Mouse (Mus musculus) forebrain, embryonic 11.5 days (tissue): ENCODE results near the gene Creb3l1. TPM values are rescaled to one million over a fixed set of nuclear protein-coding genes. Genes with fewer than 3 reads are reported as not detected.

Source experiments
- ATAC-seq: fragments of 200-750 bp; cut with Nextera tagmentation; replicated peaks from 2 replicates; pipeline ENCODE4 v1.8.0; 2017; ENCODE audit warnings: moderate TSS enrichment; ENCODE audit not compliant: low FRiP score
- DNase-seq: peaks from one replicate; pipeline ENCODE4 v3.0.0-alpha.2; 2017; ENCODE audit warnings: low spot score
- H3K27ac ChIP-seq: fragments of 300-500 bp; sonication (generic); 2 replicates; pipeline ENCODE4 v1.5.1; 2014; ENCODE audit warnings: low read depth, low read length
- H3K27me3 ChIP-seq: fragments of 300-500 bp; sonication (generic); 2 replicates; pipeline ENCODE4 v1.6.1; 2014; ENCODE audit warnings: mild to moderate bottlenecking, low read length, mixed read lengths; ENCODE audit not compliant: control insufficient read depth, insufficient read depth
- H3K36me3 ChIP-seq: fragments of 300-500 bp; sonication (generic); 2 replicates; pipeline ENCODE4 v1.6.1; 2014; ENCODE audit warnings: mild to moderate bottlenecking, low read length, moderate library complexity, mixed read lengths; ENCODE audit not compliant: control insufficient read depth, insufficient read depth
- H3K4me1 ChIP-seq: fragments of 300-500 bp; sonication (generic); replicated peaks from 2 replicates; pipeline ENCODE4 v1.6.1; 2014; ENCODE audit warnings: low read length, mixed read lengths; ENCODE audit not compliant: control insufficient read depth, insufficient read depth
- H3K4me2 ChIP-seq: fragments of 300-500 bp; sonication (generic); 2 replicates; pipeline ENCODE4 v1.6.1; 2014; ENCODE audit warnings: low read depth, mild to moderate bottlenecking, low read length, moderate library complexity, mixed read lengths; ENCODE audit not compliant: severe bottlenecking
- H3K4me3 ChIP-seq: fragments of 300-500 bp; sonication (generic); 2 replicates; pipeline ENCODE4 v1.5.1; 2014; ENCODE audit warnings: low read depth, low read length
- H3K9ac ChIP-seq: fragments of 300-500 bp; sonication (generic); 2 replicates; pipeline ENCODE4 v1.6.1; 2014; ENCODE audit warnings: low read length
- H3K9me3 ChIP-seq: fragments of 300-500 bp; sonication (generic); 2 replicates; pipeline ENCODE4 v1.6.1; 2016; ENCODE audit warnings: low read length, mixed read lengths; ENCODE audit not compliant: control insufficient read depth
- WGBS: fragments of 180-500 bp; shearing (Covaris S2); extraction: QIAGEN DNeasy Blood & Tissue Kit; methylation state at CpG from one replicate; pipeline ENCODE4 v1.1.7; 2014; 5-methylcytosine and 5-hydroxymethylcytosine counted together
- polyA plus RNA-seq: library from polyadenylated mRNA; unstranded; fragments of >200 nt; fragmentation: Nextera tagmentation; extraction: Ambion mirVana; gene quantifications from 2 replicates; pipeline ENCODE4 v1.2.1, GENCODE M21; 2014

Gene Creb3l1
- polyA plus RNA-seq, 1 experiment from 2014 or later = 1.7 TPM

- H3K9ac ChIP-seq = no peak overlapping the region
- ATAC-seq (no peak), DNase-seq (no peak)
- no peaks in the 10 kb centered on the region for H3K36me3 ChIP-seq
- WGBS = 6% methylated on average over 6 of the region's 6 CpGs
- H3K27me3 ChIP-seq = peaks cover 23% of the 10 kb centered on the region
- H3K4me1 ChIP-seq = peaks cover 2% of the 10 kb centered on the region
- H3K4me3 ChIP-seq = peak overlapping the region; percentile 59
- no peaks in the 10 kb centered on the region for H3K9me3 ChIP-seq
- H3K4me2 ChIP-seq = peak overlapping the region; percentile 92
- H3K27ac ChIP-seq = no peak overlapping the region
Observed at GRCm38 (mm10) chr2:92060291-92060690, 36.0 kb upstream of the Creb3l1 start.

- H3K27me3 ChIP-seq = peaks cover 27% of the 10 kb centered on the region
- peak overlapping the region; percentile 63 for H3K9ac ChIP-seq
- DNase-seq (peak; percentile 82), ATAC-seq (peak; percentile 69)
- no peak overlapping the region for H3K27ac ChIP-seq
- WGBS = under 1% methylated on average over 59 of the region's 63 CpGs
- peak overlapping the region; percentile 59 for H3K4me3 ChIP-seq
- peak overlapping the region; percentile 92 for H3K4me2 ChIP-seq
- H3K4me1 ChIP-seq = peaks cover 2% of the 10 kb centered on the region
- H3K36me3 ChIP-seq = no peaks in the 10 kb centered on the region
- H3K9me3 ChIP-seq = no peaks in the 10 kb centered on the region
Observed at GRCm38 (mm10) chr2:92059481-92060220, 35.3 kb upstream of the Creb3l1 start.

GRCm38 (mm10) chr2:92058936-92059335 is 34.6 kb upstream of the Creb3l1 start:
- peaks cover 2% of the 10 kb centered on the region for H3K4me1 ChIP-seq
- no peaks in the 10 kb centered on the region for H3K9me3 ChIP-seq
- ATAC-seq = no peak
- H3K9ac ChIP-seq = peak overlapping the region; percentile 5; the same call in 1 of the 2 replicates
- peak overlapping the region; percentile 59 for H3K4me3 ChIP-seq
- 4% methylated on average over 11 of the region's 11 CpGs for WGBS
- H3K36me3 ChIP-seq = no peaks in the 10 kb centered on the region
- peak overlapping the region; percentile 92 for H3K4me2 ChIP-seq
- H3K27me3 ChIP-seq = peaks cover 34% of the 10 kb centered on the region
- no peak overlapping the region for H3K27ac ChIP-seq
- DNase-seq = no peak

GRCm38 (mm10) chr2:92058469-92058868 is 34.2 kb upstream of the Creb3l1 start:
- peak overlapping the region; percentile 59 for H3K4me3 ChIP-seq
- no peaks in the 10 kb centered on the region for H3K36me3 ChIP-seq
- peaks cover 35% of the 10 kb centered on the region for H3K27me3 ChIP-seq
- no peaks in the 10 kb centered on the region for H3K9me3 ChIP-seq
- H3K4me2 ChIP-seq = peak overlapping the region; percentile 92
- no peak overlapping the region for H3K27ac ChIP-seq
- under 1% methylated on average over 29 of the region's 29 CpGs for WGBS
- peak; percentile 49 for ATAC-seq
- DNase-seq = peak; percentile 97
- peaks cover 2% of the 10 kb centered on the region for H3K4me1 ChIP-seq
- peak overlapping the region; percentile 32; the same call in 1 of the 2 replicates for H3K9ac ChIP-seq

GRCm38 (mm10) chr2:92056760-92057159 is 32.5 kb upstream of the Creb3l1 start:
- WGBS = 87% methylated on average over 13 of the region's 13 CpGs
- no peaks in the 10 kb centered on the region for H3K9me3 ChIP-seq

GRCm38 (mm10) chr2:92055831-92056236 is 31.5 kb upstream of the Creb3l1 start:
- H3K9me3 ChIP-seq = no peaks in the 10 kb centered on the region
- DNase-seq = peak; percentile 79
- peak; percentile 52 for ATAC-seq
- peak overlapping the region; percentile 53 for H3K4me2 ChIP-seq
- H3K4me1 ChIP-seq = peaks cover 2% of the 10 kb centered on the region
- H3K4me3 ChIP-seq = peak overlapping the region; percentile 18; the same call in 1 of the 2 replicates
- no peaks in the 10 kb centered on the region for H3K36me3 ChIP-seq
- H3K9ac ChIP-seq = peak overlapping the region; percentile 58
- peaks cover 32% of the 10 kb centered on the region for H3K27me3 ChIP-seq
- WGBS = 2% methylated on average over 14 of the region's 14 CpGs
- no peak overlapping the region; the same call in 1 of the 2 replicates for H3K27ac ChIP-seq

More at GRCm38 (mm10) chr2:92056760-92057159, 32.5 kb upstream of the Creb3l1 start:
- Histone ChIP-seq H3K36me3 (no peaks in the 10 kb centered on the region), H3K4me2 (no peak overlapping the region), H3K4me1 (peaks cover 2% of the 10 kb centered on the region), H3K27ac (no peak overlapping the region), H3K9ac (no peak overlapping the region), H3K4me3 (no peak overlapping the region), H3K27me3 (peaks cover 37% of the 10 kb centered on the region)
- no peak for DNase-seq
- ATAC-seq = no peak

GRCm38 (mm10) chr2:92055101-92055813 is 31.0 kb upstream of the Creb3l1 start:
- H3K27ac ChIP-seq = no peak overlapping the region; the same call in 1 of the 2 replicates
- H3K4me3 ChIP-seq = peak overlapping the region; percentile 18; the same call in 1 of the 2 replicates
- H3K9ac ChIP-seq = peak overlapping the region; percentile 58
- H3K9me3 ChIP-seq = no peaks in the 10 kb centered on the region
- ATAC-seq (peak; percentile 67), DNase-seq (peak; percentile 95)
- H3K4me1 ChIP-seq = peaks cover 2% of the 10 kb centered on the region
- no peaks in the 10 kb centered on the region for H3K36me3 ChIP-seq
- 4% methylated on average over 38 of the region's 38 CpGs for WGBS
- H3K4me2 ChIP-seq = peak overlapping the region; percentile 53
- H3K27me3 ChIP-seq = peaks cover 27% of the 10 kb centered on the region

GRCm38 (mm10) chr2:92052754-92053153 is 28.5 kb upstream of the Creb3l1 start:
- H3K9me3 ChIP-seq = no peaks in the 10 kb centered on the region
- peaks cover 14% of the 10 kb centered on the region; the same call in 1 of the 2 replicates for H3K27me3 ChIP-seq
- no peak overlapping the region for H3K27ac ChIP-seq
- H3K9ac ChIP-seq = no peak overlapping the region
- no peak overlapping the region for H3K4me3 ChIP-seq
- H3K4me1 ChIP-seq = 0 out of 2 replicates have a peak, but pooled peaks cover 2% of the 10 kb centered on the region
- no peaks in the 10 kb centered on the region for H3K36me3 ChIP-seq
- no peak overlapping the region for H3K4me2 ChIP-seq
- no peak for DNase-seq
- ATAC-seq = no peak
- 53% methylated on average over 2 of the region's 2 CpGs for WGBS
